ENCODE assay signal across 19 mouse cellular contexts in the genomic region with DNA sequence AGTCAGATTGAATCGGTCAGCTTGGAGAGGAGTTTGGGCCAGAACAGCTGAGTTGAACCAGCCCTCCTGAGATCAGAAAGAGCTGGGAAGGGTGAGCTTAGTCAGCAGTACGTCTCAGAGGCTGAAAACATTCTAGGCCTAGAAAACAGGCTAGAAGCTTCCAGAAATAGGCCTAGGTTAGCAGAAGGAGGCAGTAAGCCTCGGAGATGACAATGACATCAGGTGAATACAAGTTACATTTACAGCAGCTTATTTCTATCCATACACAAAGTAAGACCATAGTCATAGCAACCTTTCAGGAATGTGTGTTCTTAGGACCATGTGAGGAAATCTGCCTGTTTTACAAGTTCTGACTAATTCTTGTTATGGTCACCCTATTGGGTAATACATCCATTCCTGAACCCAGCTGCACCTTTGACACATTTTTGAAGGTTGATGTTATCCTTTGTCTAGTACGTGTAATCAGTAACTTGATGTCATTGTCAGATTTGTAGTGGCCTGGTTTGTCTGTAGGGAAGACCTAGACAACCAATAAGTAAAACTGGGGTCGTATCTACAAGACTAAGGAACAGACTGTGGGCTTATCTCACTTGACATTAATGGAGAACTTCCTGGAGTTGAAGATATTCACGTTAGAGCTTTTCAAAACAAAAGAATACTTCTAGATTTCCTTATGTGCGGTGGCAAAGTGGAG. TPM values are rescaled to one million over a fixed set of nuclear protein-coding genes. Genes with fewer than 3 reads are reported as not detected.
DNase-seq lines count a peak whose midpoint lies in the region; ATAC-seq and TF ChIP-seq lines count a peak whose summit lies in the region.
"Had no signal": no experiment of that assay in that cellular context is flagged by ENCODE, and none has a peak within 500 bp of the region (broad histone marks: within the 10 kb centered on the region; RNA-seq: fewer than 3 reads in every experiment).

No protein-coding gene starts in this region.

- H3K9me3 ChIP-seq in heart, embryonic 13.5 days, result no peaks in the 10 kb centered on the region
- no peaks in the 10 kb centered on the region for H3K9me3 ChIP-seq in heart, embryonic 10.5 days
- no peaks in the 10 kb centered on the region for H3K9me3 ChIP-seq in ES-Bruce4 (replicated peaks; ENCODE audit: control insufficient read depth, insufficient read depth, low read length, poor library complexity, severe bottlenecking)
- no peaks in the 10 kb centered on the region for H3K9me3 ChIP-seq in liver, embryonic 13.5 days (replicated peaks)
- no peaks in the 10 kb centered on the region for H3K9me3 ChIP-seq in forebrain, embryonic 16.5 days (ENCODE audit: control insufficient read depth, low read length)
- H3K9me3 ChIP-seq: limb, embryonic 15.5 days; megakaryocyte, embryonic 14.5 days had no signal

- TF ChIP-seq CTCF in ES-Bruce4 (IDR thresholded peaks at IDR 0.05; ENCODE audit: low read depth, low read length), result no peak

- H3K4me2 ChIP-seq in heart, embryonic 13.5 days, result no peak overlapping the region
- H3K4me2 ChIP-seq in liver, embryonic 13.5 days, result no peak overlapping the region
- H3K4me2 ChIP-seq in forebrain, embryonic 16.5 days (ENCODE audit: low read length), result no peak overlapping the region
- H3K4me2 ChIP-seq: limb, embryonic 15.5 days had no signal

- no peak for TF ChIP-seq POLR2A in ES-Bruce4 (IDR thresholded peaks at IDR 0.05; ENCODE audit: insufficient read depth, low read length)

- no peak for ATAC-seq in heart, embryonic 13.5 days (ENCODE audit: extremely low read depth, insufficient number of reproducible peaks, low FRiP score, low TSS enrichment)
- no peak for ATAC-seq in liver, embryonic 13.5 days (ENCODE audit: low read depth)
- ATAC-seq in forebrain, embryonic 16.5 days, result no peak
- ATAC-seq: CD4-positive, CD25-positive, alpha-beta regulatory T cell, adult 4 months; midbrain, embryonic 16.5 days had no signal

- H3K27ac ChIP-seq in heart, embryonic 13.5 days (replicated peaks), result peak overlapping the region; percentile 55
- no peak overlapping the region for H3K27ac ChIP-seq in heart, embryonic 10.5 days
- 0 out of 2 replicates have a peak overlapping the region, but pooled peaks have one; percentile 34 for H3K27ac ChIP-seq in ES-Bruce4 (ENCODE audit: insufficient read depth, low read length)
- H3K27ac ChIP-seq in liver, embryonic 13.5 days, result peak overlapping the region; percentile 21; the same call in 1 of the 2 replicates
- no peak overlapping the region for H3K27ac ChIP-seq in forebrain, embryonic 16.5 days (ENCODE audit: low read length)
- H3K27ac ChIP-seq: limb, embryonic 15.5 days had no signal

- H3K4me3 ChIP-seq in heart, embryonic 13.5 days, result no peak overlapping the region
- H3K4me3 ChIP-seq in heart, embryonic 10.5 days, result no peak overlapping the region
- H3K4me3 ChIP-seq in ES-Bruce4 (ENCODE audit: low read depth, low read length), result no peak overlapping the region
- H3K4me3 ChIP-seq in liver, embryonic 13.5 days (replicated peaks), result no peak overlapping the region
- no peak overlapping the region for H3K4me3 ChIP-seq in forebrain, embryonic 16.5 days (replicated peaks; ENCODE audit: low read length)
- H3K4me3 ChIP-seq: limb, embryonic 15.5 days had no signal

- H3K9ac ChIP-seq in heart, embryonic 13.5 days, result no peak overlapping the region
- no peak overlapping the region for H3K9ac ChIP-seq in ES-Bruce4 (ENCODE audit: low read depth, poor library complexity, severe bottlenecking)
- no peak overlapping the region for H3K9ac ChIP-seq in liver, embryonic 13.5 days
- H3K9ac ChIP-seq in forebrain, embryonic 16.5 days (replicated peaks; ENCODE audit: low read depth, low read length), result no peak overlapping the region
- H3K9ac ChIP-seq: limb, embryonic 15.5 days had no signal

- WGBS in heart, embryonic 13.5 days, result 57% methylated on average over 7 of the region's 7 CpGs
- WGBS in heart, embryonic 10.5 days, result 63% methylated on average over 7 of the region's 7 CpGs
- 39% methylated on average over 7 of the region's 7 CpGs for WGBS in liver, embryonic 13.5 days (ENCODE audit: insufficient replicate concordance)
- WGBS in forebrain, embryonic 16.5 days, result 76% methylated on average over 7 of the region's 7 CpGs

- TF ChIP-seq EP300 in ES-Bruce4 (IDR thresholded peaks at IDR 0.05; ENCODE audit: insufficient read depth, low read depth, low read length), result no peak

- peaks cover 31% of the 10 kb centered on the region for H3K4me1 ChIP-seq in heart, embryonic 13.5 days
- peaks cover 15% of the 10 kb centered on the region for H3K4me1 ChIP-seq in heart, embryonic 10.5 days
- peaks cover 2% of the 10 kb centered on the region for H3K4me1 ChIP-seq in ES-Bruce4 (ENCODE audit: control insufficient read depth, insufficient read depth, low read length)
- peaks cover 61% of the 10 kb centered on the region for H3K4me1 ChIP-seq in liver, embryonic 13.5 days (replicated peaks)
- H3K4me1 ChIP-seq in forebrain, embryonic 16.5 days (replicated peaks; ENCODE audit: control insufficient read depth, insufficient read depth, low read length), result peaks cover 28% of the 10 kb centered on the region

- no peak for DNase-seq in heart, embryonic 10.5 days (ENCODE audit: low spot score)
- DNase-seq in 3134 (ENCODE audit: extremely low read depth, insufficient read length, low spot score), result peak; percentile 79
- DNase-seq in liver, embryonic 13.5 days, result no peak
- no peak for DNase-seq in cerebellum, postnatal 4 days (ENCODE audit: low spot score in 2 of 2)
- DNase-seq: adrenal gland, postnatal 10 days; cerebellum, adult 11 months; cerebellum, postnatal 14 days; gastrocnemius, postnatal 36 days; heart, postnatal 36 days; kidney, adult 9 months; kidney, postnatal 36 days; layer of hippocampus, adult 9-11 months had no signal

- H3K36me3 ChIP-seq in heart, embryonic 13.5 days, result peaks cover 11% of the 10 kb centered on the region
- H3K36me3 ChIP-seq in heart, embryonic 10.5 days, result peaks cover 10% of the 10 kb centered on the region; the same call in 1 of the 2 replicates
- peaks cover 4% of the 10 kb centered on the region; the same call in 1 of the 2 replicates for H3K36me3 ChIP-seq in ES-Bruce4 (ENCODE audit: control insufficient read depth, insufficient read depth, low read length, poor library complexity, severe bottlenecking)
- H3K36me3 ChIP-seq in liver, embryonic 13.5 days, result peaks cover 6% of the 10 kb centered on the region; the same call in 1 of the 2 replicates
- H3K36me3 ChIP-seq in forebrain, embryonic 16.5 days (ENCODE audit: control insufficient read depth, insufficient read depth), result no peaks in the 10 kb centered on the region
- H3K36me3 ChIP-seq: limb, embryonic 15.5 days had no signal

- H3K27me3 ChIP-seq in heart, embryonic 13.5 days (replicated peaks), result peaks cover 7% of the 10 kb centered on the region; the same call in 1 of the 2 replicates
- peaks cover 7% of the 10 kb centered on the region for H3K27me3 ChIP-seq in heart, embryonic 10.5 days (ENCODE audit: insufficient read depth, poor library complexity, severe bottlenecking)
- H3K27me3 ChIP-seq in ES-Bruce4 (ENCODE audit: control insufficient read depth, insufficient read depth, low read length, poor library complexity, severe bottlenecking), result no peaks in the 10 kb centered on the region; the same call in 1 of the 2 replicates
- H3K27me3 ChIP-seq in liver, embryonic 13.5 days, result peaks cover 11% of the 10 kb centered on the region
- H3K27me3 ChIP-seq in forebrain, embryonic 16.5 days (replicated peaks; ENCODE audit: control insufficient read depth, insufficient read depth, low read length), result peaks cover 9% of the 10 kb centered on the region; the same call in 1 of the 2 replicates
- H3K27me3 ChIP-seq: megakaryocyte, embryonic 14.5 days had no signal

RNA-seq across cellular contexts. Expression of a gene that starts 2.6 kb away (rescaled TPM):
- 3.2 TPM in 2 replicates for polyA plus RNA-seq in heart, embryonic 13.5 days (2015; fragmentation: Nextera tagmentation; extraction: Ambion mirVana)
- 3.0 and 4.7 TPM in 2 replicates for polyA plus RNA-seq in heart, embryonic 10.5 days (2016; fragmentation: Nextera tagmentation; extraction: Ambion mirVana)
- polyA plus RNA-seq in ES-Bruce4 (2011; ENCODE audit: insufficient read depth, insufficient read length, low read depth, missing spikeins), result 29.6 and 32.2 TPM in 2 replicates
- 1.7 and 2.4 TPM in 2 replicates for polyA plus RNA-seq in liver, embryonic 13.5 days (2015; fragmentation: Nextera tagmentation; extraction: Ambion mirVana)
- polyA plus RNA-seq in forebrain, embryonic 16.5 days (2015; fragmentation: Nextera tagmentation; extraction: Ambion mirVana), result 7.2 and 7.6 TPM in 2 replicates

RNA-seq across cellular contexts. Expression of a gene that starts 6.2 kb away (rescaled TPM):
- polyA plus RNA-seq in heart, embryonic 13.5 days (2015; fragmentation: Nextera tagmentation; extraction: Ambion mirVana), result 0.56 and 0.88 TPM in 2 replicates
- polyA plus RNA-seq in heart, embryonic 10.5 days (2016; fragmentation: Nextera tagmentation; extraction: Ambion mirVana), result 0.18 and 0.44 TPM in 2 replicates
- 8.1 and 8.7 TPM in 2 replicates for polyA plus RNA-seq in ES-Bruce4 (2011; ENCODE audit: insufficient read depth, insufficient read length, low read depth, missing spikeins)
- 0.06 and 0.09 TPM in 2 replicates for polyA plus RNA-seq in liver, embryonic 13.5 days (2015; fragmentation: Nextera tagmentation; extraction: Ambion mirVana)
- polyA plus RNA-seq in forebrain, embryonic 16.5 days (2015; fragmentation: Nextera tagmentation; extraction: Ambion mirVana), result 1.4 and 2.0 TPM in 2 replicates

RNA-seq across cellular contexts. Expression of a gene that starts 6.7 kb away (rescaled TPM):
- polyA plus RNA-seq in heart, embryonic 13.5 days (2015; fragmentation: Nextera tagmentation; extraction: Ambion mirVana), result 0.53 and 1.2 TPM in 2 replicates
- 0.68 and 1.9 TPM in 2 replicates for polyA plus RNA-seq in heart, embryonic 10.5 days (2016; fragmentation: Nextera tagmentation; extraction: Ambion mirVana)
- 88.5 and 95.4 TPM in 2 replicates for polyA plus RNA-seq in ES-Bruce4 (2011; ENCODE audit: insufficient read depth, insufficient read length, low read depth, missing spikeins)
- 1.2 and 1.7 TPM in 2 replicates for polyA plus RNA-seq in liver, embryonic 13.5 days (2015; fragmentation: Nextera tagmentation; extraction: Ambion mirVana)
- polyA plus RNA-seq in forebrain, embryonic 16.5 days (2015; fragmentation: Nextera tagmentation; extraction: Ambion mirVana), result 2.8 and 3.9 TPM in 2 replicates

RNA-seq across cellular contexts. Expression of a gene that starts 19.6 kb away (rescaled TPM):
- 444 and 458 TPM in 2 replicates for polyA plus RNA-seq in heart, embryonic 13.5 days (2015; fragmentation: Nextera tagmentation; extraction: Ambion mirVana)
- 542 and 712 TPM in 2 replicates for polyA plus RNA-seq in heart, embryonic 10.5 days (2016; fragmentation: Nextera tagmentation; extraction: Ambion mirVana)
- 2,044 and 2,161 TPM in 2 replicates for polyA plus RNA-seq in ES-Bruce4 (2011; ENCODE audit: insufficient read depth, insufficient read length, low read depth, missing spikeins)
- polyA plus RNA-seq in liver, embryonic 13.5 days (2015; fragmentation: Nextera tagmentation; extraction: Ambion mirVana), result 688 and 710 TPM in 2 replicates
- polyA plus RNA-seq in forebrain, embryonic 16.5 days (2015; fragmentation: Nextera tagmentation; extraction: Ambion mirVana), result 451 and 473 TPM in 2 replicates

RNA-seq across cellular contexts. Expression of a gene that starts 51.7 kb away (rescaled TPM):
- 8.4 and 10.6 TPM in 2 replicates for polyA plus RNA-seq in heart, embryonic 13.5 days (2015; fragmentation: Nextera tagmentation; extraction: Ambion mirVana)
- polyA plus RNA-seq in heart, embryonic 10.5 days (2016; fragmentation: Nextera tagmentation; extraction: Ambion mirVana), result 3.0 and 3.6 TPM in 2 replicates
- 18.5 and 20.1 TPM in 2 replicates for polyA plus RNA-seq in ES-Bruce4 (2011; ENCODE audit: insufficient read depth, insufficient read length, low read depth, missing spikeins)
- polyA plus RNA-seq in liver, embryonic 13.5 days (2015; fragmentation: Nextera tagmentation; extraction: Ambion mirVana), result 17.0 and 19.8 TPM in 2 replicates
- 1.6 TPM in 2 replicates for polyA plus RNA-seq in forebrain, embryonic 16.5 days (2015; fragmentation: Nextera tagmentation; extraction: Ambion mirVana)

Comparison
In these comparisons a context has a peak if more than half of its experiments do, and no peak if none do; other contexts are left out.
1. H3K27ac ChIP-seq: peak in heart, embryonic 13.5 days (single experiment), ES-Bruce4 (single experiment) and liver, embryonic 13.5 days (single experiment); none in heart, embryonic 10.5 days (single experiment) and forebrain, embryonic 16.5 days (single experiment).
2. RNA of a gene that starts 6.7 kb away (polyA plus RNA-seq): 88.5 to 95.4 TPM in ES-Bruce4; 2.8 to 3.9 TPM in forebrain, embryonic 16.5 days, 0.68 to 1.9 TPM in heart, embryonic 10.5 days, 0.53 to 1.2 TPM in heart, embryonic 13.5 days and 1.2 to 1.7 TPM in liver, embryonic 13.5 days; every median in the first group is over 10 times any median in the second.